Mouse (Mus musculus): ENCODE measurements around the gene Krtap16-1. TPM values are rescaled to one million over a fixed set of nuclear protein-coding genes. Genes with fewer than 3 reads are reported as not detected.

Gene Krtap16-1
- polyA plus RNA-seq (2014; fragmentation: Illumina TruSeq; extraction: RNeasy Lipid Tissue Mini Kit (QIAGEN cat#74804); ENCODE audit: low read depth, low replicate concordance) = not detected

DNA sequence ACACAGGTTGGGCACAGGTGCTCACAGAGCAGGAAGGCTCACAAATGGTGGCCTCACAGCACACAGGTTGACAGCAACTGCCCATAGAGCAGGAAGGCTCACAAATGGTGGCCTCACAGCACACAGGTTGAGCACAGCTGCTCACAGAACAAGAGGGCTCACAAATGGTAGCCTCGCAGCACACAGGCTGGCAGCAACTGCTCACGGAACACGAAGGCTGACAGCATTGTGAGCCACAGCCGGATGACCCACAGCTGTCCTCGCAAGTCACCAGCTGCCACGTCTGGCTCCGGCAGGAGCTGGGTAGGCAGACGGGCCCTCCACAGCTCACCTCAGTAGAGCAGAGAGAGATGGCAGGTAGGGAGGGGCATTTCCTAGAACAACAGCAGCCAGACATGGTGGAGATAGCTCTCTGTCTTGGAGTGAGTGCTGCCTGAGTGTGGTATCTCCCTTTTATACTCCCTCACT lies at the start of gene Krtap16-1:
Krtap16-1 (minus strand) TSS at position 418 of the 468 bp plus-strand sequence.

DNA sequence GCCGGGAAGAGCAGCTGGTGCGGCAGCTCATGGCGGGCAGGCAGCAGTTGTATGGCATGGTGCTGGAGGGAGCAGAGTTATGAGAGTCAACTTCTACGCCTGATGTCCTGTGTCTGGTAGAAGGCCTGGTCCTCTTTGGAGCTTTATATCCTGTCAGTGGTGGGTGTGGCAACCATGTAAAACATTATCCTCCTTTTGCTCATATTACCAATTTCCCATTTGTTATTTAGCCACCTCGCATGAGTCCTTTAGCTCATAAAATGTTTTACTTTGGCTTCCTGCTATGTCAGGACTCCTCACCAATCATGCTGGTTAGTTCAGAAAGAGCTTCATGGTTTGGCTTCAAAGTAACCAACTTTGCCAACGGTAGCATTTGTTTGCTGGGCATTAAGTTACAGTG lies 43.4 kb upstream of the Krtap16-1 start, which contains the start of gene Krt33b:
Krt33b (minus strand) TSS at position 101 of the 400 bp plus-strand sequence.

DNA sequence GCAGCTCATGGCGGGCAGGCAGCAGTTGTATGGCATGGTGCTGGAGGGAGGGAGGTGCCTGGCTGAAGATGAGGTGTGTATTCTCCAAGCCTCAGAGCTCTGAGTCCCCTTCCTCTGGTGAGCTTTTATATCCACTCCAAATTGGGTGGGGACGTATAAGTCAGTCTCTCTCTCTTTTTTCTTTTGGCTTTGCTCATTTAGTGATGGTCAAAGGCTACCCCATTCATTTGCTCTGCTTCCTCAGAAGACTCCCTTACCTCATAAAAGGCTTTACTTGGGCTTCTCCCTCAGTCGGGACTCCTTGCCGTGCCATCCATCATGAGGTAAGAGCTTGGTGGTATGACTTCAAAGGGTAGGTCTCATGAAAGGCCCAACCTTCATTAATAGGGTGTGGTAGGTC lies 29.7 kb upstream of the Krtap16-1 start, which contains the start of gene Krt33a:
Krt33a (minus strand) TSS at position 101 of the 400 bp plus-strand sequence.

DNA sequence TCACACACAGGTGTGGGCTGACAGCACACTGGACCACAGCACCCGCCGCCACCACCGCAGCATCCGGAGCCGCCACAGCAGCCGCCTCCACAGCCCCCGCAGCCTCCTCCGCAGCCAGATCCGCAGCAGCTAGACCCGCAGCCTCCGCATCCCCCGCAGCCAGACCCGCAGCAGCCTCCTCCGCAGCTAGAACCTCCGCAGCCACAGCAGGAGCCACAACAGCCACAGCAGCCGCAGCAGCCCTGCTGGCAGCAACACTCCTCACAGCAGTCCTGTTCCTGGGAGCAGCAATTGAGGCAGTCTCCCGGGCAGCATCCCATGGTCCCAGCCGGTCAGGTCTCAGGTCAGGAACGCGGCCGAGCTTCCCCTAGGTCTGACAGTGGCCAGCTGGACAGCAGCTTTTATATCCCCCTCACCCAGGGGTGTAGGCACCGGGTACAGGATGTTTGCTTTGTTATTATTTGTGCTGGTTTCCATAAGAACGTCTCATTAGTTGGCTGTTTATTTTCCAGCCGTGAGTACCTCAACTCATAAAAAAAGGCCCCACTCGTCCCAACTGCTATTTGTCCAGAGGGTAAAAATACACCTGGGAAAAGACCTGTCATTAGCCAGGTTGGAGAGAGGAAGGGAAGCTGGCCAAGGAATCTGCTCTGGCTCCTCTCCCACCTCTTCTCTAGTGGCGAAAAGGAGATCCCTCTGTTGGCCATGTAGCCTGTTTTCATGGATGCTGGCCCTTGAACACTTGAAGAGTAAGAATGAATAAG lies 7.4 kb upstream of the Krtap16-1 start, which contains the start of gene Krtap17-1:
Krtap17-1 (minus strand) TSS at position 375 of the 764 bp plus-strand sequence.

DNA sequence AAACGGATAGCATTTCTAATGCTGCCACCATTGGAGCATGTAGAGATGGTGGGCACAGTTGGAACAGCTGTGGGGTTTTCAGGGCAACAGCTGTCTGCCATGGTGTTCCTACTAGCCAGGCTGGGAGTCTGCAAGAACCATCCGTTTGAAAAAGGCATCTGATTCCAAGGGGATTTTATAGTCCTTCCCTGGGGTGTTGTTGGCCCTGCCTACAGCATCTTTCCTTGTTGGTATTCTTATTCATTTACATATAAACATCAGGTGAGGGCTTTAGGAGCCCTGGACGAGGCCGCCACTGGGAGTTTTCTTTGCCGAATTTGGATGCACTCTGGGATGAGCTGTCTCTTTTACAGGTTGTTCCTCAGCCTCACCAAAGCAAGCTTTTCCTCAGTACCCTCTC lies 7.4 kb downstream of the Krtap16-1 start, which contains the start of gene Krtap29-1:
Krtap29-1 (minus strand) TSS at position 101 of the 400 bp plus-strand sequence.

DNA sequence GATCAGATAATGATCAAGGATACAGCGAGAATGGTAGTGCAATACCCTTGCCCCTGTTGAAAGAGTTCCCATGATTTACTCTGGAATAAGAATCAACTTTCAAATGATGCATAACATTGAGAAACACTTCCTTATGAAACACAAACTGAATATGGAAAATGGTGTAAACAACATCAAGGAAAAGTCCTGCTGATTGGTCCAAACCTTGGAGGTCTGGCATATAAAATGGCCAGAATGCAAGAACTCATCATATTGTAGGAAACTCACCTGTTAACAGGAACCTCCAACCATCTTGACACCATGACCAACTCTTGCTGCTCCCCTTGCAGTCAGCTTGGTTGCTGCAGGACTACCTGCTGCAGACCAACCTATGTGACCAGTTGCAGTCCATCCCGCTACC lies 38.2 kb downstream of the Krtap16-1 start, which contains the start of gene Krtap9-5:
Krtap9-5 (plus strand) TSS at position 301 of the 400 bp plus-strand sequence.

DNA sequence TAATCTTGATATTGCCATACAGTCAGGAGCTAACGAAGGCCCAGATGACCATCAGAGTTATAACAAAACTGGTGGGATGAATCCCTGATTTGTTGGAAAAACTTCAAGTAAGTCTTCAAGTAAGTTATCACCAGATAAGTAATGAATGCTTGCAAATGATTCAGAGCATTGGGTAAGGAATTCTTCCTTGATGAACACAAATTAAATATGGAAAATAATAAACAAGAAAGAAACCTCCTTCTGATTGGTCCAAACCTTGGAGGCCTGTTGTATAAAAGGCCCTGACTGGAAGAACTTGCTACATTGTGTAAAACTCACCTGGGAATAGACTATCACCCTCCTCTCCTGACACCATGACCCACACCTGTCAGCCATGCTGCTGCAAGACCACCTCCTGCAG lies 50.4 kb downstream of the Krtap16-1 start, which contains the start of gene Krtap31-2:
Krtap31-2 (plus strand) TSS at position 301 of the 400 bp plus-strand sequence.

Other genes starting within 250 kb of the Krtap16-1 start
- not detected for gene Gm11595, start 213.7 kb downstream of the Krtap16-1 start, polyA plus RNA-seq (2014; fragmentation: Illumina TruSeq; extraction: RNeasy Lipid Tissue Mini Kit (QIAGEN cat#74804); ENCODE audit: low read depth, low replicate concordance)
- gene Krtap4-8, start 205.9 kb downstream of the Krtap16-1 start, polyA plus RNA-seq (2014; fragmentation: Illumina TruSeq; extraction: RNeasy Lipid Tissue Mini Kit (QIAGEN cat#74804); ENCODE audit: low read depth, low replicate concordance) = not detected
- gene Krtap4-9, start 201.4 kb downstream of the Krtap16-1 start, polyA plus RNA-seq (2014; fragmentation: Illumina TruSeq; extraction: RNeasy Lipid Tissue Mini Kit (QIAGEN cat#74804); ENCODE audit: low read depth, low replicate concordance) = not detected
- not detected for gene Gm11596, start 193.1 kb downstream of the Krtap16-1 start, polyA plus RNA-seq (2014; fragmentation: Illumina TruSeq; extraction: RNeasy Lipid Tissue Mini Kit (QIAGEN cat#74804); ENCODE audit: low read depth, low replicate concordance)
- not detected for gene Gm11569, start 187.7 kb downstream of the Krtap16-1 start, polyA plus RNA-seq (2014; fragmentation: Illumina TruSeq; extraction: RNeasy Lipid Tissue Mini Kit (QIAGEN cat#74804); ENCODE audit: low read depth, low replicate concordance)
- gene Gm11554, start 182.2 kb downstream of the Krtap16-1 start, polyA plus RNA-seq (2014; fragmentation: Illumina TruSeq; extraction: RNeasy Lipid Tissue Mini Kit (QIAGEN cat#74804); ENCODE audit: low read depth, low replicate concordance) = not detected
- gene Krtap4-13, start 176.7 kb downstream of the Krtap16-1 start, polyA plus RNA-seq (2014; fragmentation: Illumina TruSeq; extraction: RNeasy Lipid Tissue Mini Kit (QIAGEN cat#74804); ENCODE audit: low read depth, low replicate concordance) = not detected
- not detected for gene Gm11564, start 170.9 kb downstream of the Krtap16-1 start, polyA plus RNA-seq (2014; fragmentation: Illumina TruSeq; extraction: RNeasy Lipid Tissue Mini Kit (QIAGEN cat#74804); ENCODE audit: low read depth, low replicate concordance)
- gene 2300003K06Rik, start 148.5 kb downstream of the Krtap16-1 start, polyA plus RNA-seq (2014; fragmentation: Illumina TruSeq; extraction: RNeasy Lipid Tissue Mini Kit (QIAGEN cat#74804); ENCODE audit: low read depth, low replicate concordance) = not detected
- not detected for gene Krtap4-16, start 135.0 kb downstream of the Krtap16-1 start, polyA plus RNA-seq (2014; fragmentation: Illumina TruSeq; extraction: RNeasy Lipid Tissue Mini Kit (QIAGEN cat#74804); ENCODE audit: low read depth, low replicate concordance)
- not detected for gene Gm11568, start 128.7 kb downstream of the Krtap16-1 start, polyA plus RNA-seq (2014; fragmentation: Illumina TruSeq; extraction: RNeasy Lipid Tissue Mini Kit (QIAGEN cat#74804); ENCODE audit: low read depth, low replicate concordance)
- gene Gm11559, start 122.1 kb downstream of the Krtap16-1 start, polyA plus RNA-seq (2014; fragmentation: Illumina TruSeq; extraction: RNeasy Lipid Tissue Mini Kit (QIAGEN cat#74804); ENCODE audit: low read depth, low replicate concordance) = not detected
- gene Krtap9-1, start 113.2 kb downstream of the Krtap16-1 start, polyA plus RNA-seq (2014; fragmentation: Illumina TruSeq; extraction: RNeasy Lipid Tissue Mini Kit (QIAGEN cat#74804); ENCODE audit: low read depth, low replicate concordance) = not detected
- not detected for gene Gm11567, start 107.4 kb downstream of the Krtap16-1 start, polyA plus RNA-seq (2014; fragmentation: Illumina TruSeq; extraction: RNeasy Lipid Tissue Mini Kit (QIAGEN cat#74804); ENCODE audit: low read depth, low replicate concordance)
- not detected for gene Krtap31-1, start 78.7 kb downstream of the Krtap16-1 start, polyA plus RNA-seq (2014; fragmentation: Illumina TruSeq; extraction: RNeasy Lipid Tissue Mini Kit (QIAGEN cat#74804); ENCODE audit: low read depth, low replicate concordance)
- gene Gm11565, start 71.8 kb downstream of the Krtap16-1 start, polyA plus RNA-seq (2014; fragmentation: Illumina TruSeq; extraction: RNeasy Lipid Tissue Mini Kit (QIAGEN cat#74804); ENCODE audit: low read depth, low replicate concordance) = not detected
- gene Krtap31-2, start 50.3 kb downstream of the Krtap16-1 start, polyA plus RNA-seq (2014; fragmentation: Illumina TruSeq; extraction: RNeasy Lipid Tissue Mini Kit (QIAGEN cat#74804); ENCODE audit: low read depth, low replicate concordance) = not detected
- not detected for gene Krtap9-5, start 38.1 kb downstream of the Krtap16-1 start, polyA plus RNA-seq (2014; fragmentation: Illumina TruSeq; extraction: RNeasy Lipid Tissue Mini Kit (QIAGEN cat#74804); ENCODE audit: low read depth, low replicate concordance)
- gene Krtap29-1, start 7.5 kb downstream of the Krtap16-1 start, polyA plus RNA-seq (2014; fragmentation: Illumina TruSeq; extraction: RNeasy Lipid Tissue Mini Kit (QIAGEN cat#74804); ENCODE audit: low read depth, low replicate concordance) = not detected
- not detected for gene Krtap17-1, start 7.4 kb upstream of the Krtap16-1 start, polyA plus RNA-seq (2014; fragmentation: Illumina TruSeq; extraction: RNeasy Lipid Tissue Mini Kit (QIAGEN cat#74804); ENCODE audit: low read depth, low replicate concordance)
- not detected for gene Krt33a, start 29.6 kb upstream of the Krtap16-1 start, polyA plus RNA-seq (2014; fragmentation: Illumina TruSeq; extraction: RNeasy Lipid Tissue Mini Kit (QIAGEN cat#74804); ENCODE audit: low read depth, low replicate concordance)
- not detected for gene Krt33b, start 43.3 kb upstream of the Krtap16-1 start, polyA plus RNA-seq (2014; fragmentation: Illumina TruSeq; extraction: RNeasy Lipid Tissue Mini Kit (QIAGEN cat#74804); ENCODE audit: low read depth, low replicate concordance)
- not detected for gene Krt34, start 55.0 kb upstream of the Krtap16-1 start, polyA plus RNA-seq (2014; fragmentation: Illumina TruSeq; extraction: RNeasy Lipid Tissue Mini Kit (QIAGEN cat#74804); ENCODE audit: low read depth, low replicate concordance)
- not detected for gene Krt31, start 64.0 kb upstream of the Krtap16-1 start, polyA plus RNA-seq (2014; fragmentation: Illumina TruSeq; extraction: RNeasy Lipid Tissue Mini Kit (QIAGEN cat#74804); ENCODE audit: low read depth, low replicate concordance)
- gene Krt32, start 101.6 kb upstream of the Krtap16-1 start, polyA plus RNA-seq (2014; fragmentation: Illumina TruSeq; extraction: RNeasy Lipid Tissue Mini Kit (QIAGEN cat#74804); ENCODE audit: low read depth, low replicate concordance) = not detected
- gene Krt35, start 109.6 kb upstream of the Krtap16-1 start, polyA plus RNA-seq (2014; fragmentation: Illumina TruSeq; extraction: RNeasy Lipid Tissue Mini Kit (QIAGEN cat#74804); ENCODE audit: low read depth, low replicate concordance) = not detected
- not detected for gene Krt36, start 119.0 kb upstream of the Krtap16-1 start, polyA plus RNA-seq (2014; fragmentation: Illumina TruSeq; extraction: RNeasy Lipid Tissue Mini Kit (QIAGEN cat#74804); ENCODE audit: low read depth, low replicate concordance)
- not detected for gene Krt13, start 135.0 kb upstream of the Krtap16-1 start, polyA plus RNA-seq (2014; fragmentation: Illumina TruSeq; extraction: RNeasy Lipid Tissue Mini Kit (QIAGEN cat#74804); ENCODE audit: low read depth, low replicate concordance)
- not detected for gene Krt15, start 149.3 kb upstream of the Krtap16-1 start, polyA plus RNA-seq (2014; fragmentation: Illumina TruSeq; extraction: RNeasy Lipid Tissue Mini Kit (QIAGEN cat#74804); ENCODE audit: low read depth, low replicate concordance)
- not detected for gene Krt19, start 162.1 kb upstream of the Krtap16-1 start, polyA plus RNA-seq (2014; fragmentation: Illumina TruSeq; extraction: RNeasy Lipid Tissue Mini Kit (QIAGEN cat#74804); ENCODE audit: low read depth, low replicate concordance)
- gene Krt9, start 206.6 kb upstream of the Krtap16-1 start, polyA plus RNA-seq (2014; fragmentation: Illumina TruSeq; extraction: RNeasy Lipid Tissue Mini Kit (QIAGEN cat#74804); ENCODE audit: low read depth, low replicate concordance) = not detected
- not detected for gene Krt14, start 221.0 kb upstream of the Krtap16-1 start, polyA plus RNA-seq (2014; fragmentation: Illumina TruSeq; extraction: RNeasy Lipid Tissue Mini Kit (QIAGEN cat#74804); ENCODE audit: low read depth, low replicate concordance)

Data from kidney, adult 10 weeks (tissue).